Comparison of ENCODE assay signal across 8 mouse cellular contexts in the genomic region with DNA sequence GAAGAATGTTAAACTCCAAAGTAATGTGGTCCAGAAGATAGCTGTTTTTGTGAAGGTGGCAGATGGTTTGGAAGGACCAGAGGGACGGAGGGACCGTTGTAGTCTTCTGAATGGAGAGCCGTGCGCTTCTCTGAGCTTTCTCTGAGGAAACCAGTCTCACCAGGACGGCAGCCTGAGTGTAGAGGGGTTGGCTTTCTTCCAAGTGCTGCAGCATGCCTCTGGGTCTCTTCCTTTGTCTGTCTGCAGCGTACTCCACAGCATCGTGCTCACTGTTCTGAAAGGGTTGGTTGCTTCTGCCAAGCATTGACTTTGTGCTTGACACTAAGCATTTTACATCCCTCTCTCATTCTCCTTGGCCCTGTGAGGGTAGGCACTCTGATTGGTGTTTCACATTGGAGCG. TPM values are rescaled to one million over a fixed set of nuclear protein-coding genes. Genes with fewer than 3 reads are reported as not detected.
A peak's percentile ranks its signal among the peaks of the same experiment; 100 is the strongest.
DNase-seq lines count a peak whose midpoint lies in the region; ATAC-seq lines count a peak whose summit lies in the region.

No protein-coding gene starts in this region.

- H3K4me2 ChIP-seq in lung, embryonic 15.5 days, result peak overlapping the region; percentile 79
- peak overlapping the region; percentile 79 for H3K4me2 ChIP-seq in hindbrain, embryonic 13.5 days

- peaks cover 44% of the 10 kb centered on the region for H3K36me3 ChIP-seq in lung, embryonic 15.5 days
- H3K36me3 ChIP-seq in hindbrain, embryonic 13.5 days, result peaks cover 52% of the 10 kb centered on the region
- peaks cover 64% of the 10 kb centered on the region for H3K36me3 ChIP-seq in limb, embryonic 10.5 days

- H3K9ac ChIP-seq in lung, embryonic 15.5 days, result peak overlapping the region; percentile 31
- peak overlapping the region; percentile 87 for H3K9ac ChIP-seq in hindbrain, embryonic 13.5 days

- no peaks in the 10 kb centered on the region for H3K9me3 ChIP-seq in lung, embryonic 15.5 days
- H3K9me3 ChIP-seq in hindbrain, embryonic 13.5 days, result no peaks in the 10 kb centered on the region
- H3K9me3 ChIP-seq in limb, embryonic 10.5 days (replicated peaks), result no peaks in the 10 kb centered on the region

- H3K4me3 ChIP-seq in lung, embryonic 15.5 days, result peak overlapping the region; percentile 91
- H3K4me3 ChIP-seq in hindbrain, embryonic 13.5 days, result peak overlapping the region; percentile 72
- peak overlapping the region; percentile 82 for H3K4me3 ChIP-seq in limb, embryonic 10.5 days

- no peak for ATAC-seq in lung, embryonic 15.5 days (ENCODE audit: borderline replicate concordance, extremely low read depth, low FRiP score, low TSS enrichment)
- ATAC-seq in hindbrain, embryonic 13.5 days (ENCODE audit: low FRiP score), result no peak

- peak overlapping the region; percentile 48 for H3K27ac ChIP-seq in lung, embryonic 15.5 days
- H3K27ac ChIP-seq in hindbrain, embryonic 13.5 days, result peak overlapping the region; percentile 98
- H3K27ac ChIP-seq in limb, embryonic 10.5 days, result peak overlapping the region; percentile 30; the same call in 1 of the 2 replicates

- no peak for DNase-seq in lung, adult 18-20 months
- peak; percentile 62 for DNase-seq in cerebellum, adult 9-11 months
- DNase-seq in limb, embryonic 10.5 days (ENCODE audit: low spot score), result no peak
- DNase-seq in right cerebral cortex, adult 18-20 months, result peak; percentile 57
- no peak for DNase-seq in testis, postnatal 14 days (ENCODE audit: low spot score)
- DNase-seq in spleen, postnatal 36 days (ENCODE audit: low spot score in 2 of 2), result no peak

- 25% methylated on average over 8 of the region's 8 CpGs for WGBS in lung, embryonic 15.5 days
- WGBS in hindbrain, embryonic 13.5 days, result 27% methylated on average over 8 of the region's 8 CpGs
- 88% methylated on average over 8 of the region's 8 CpGs for WGBS in limb, embryonic 10.5 days

- peaks cover 40% of the 10 kb centered on the region for H3K4me1 ChIP-seq in lung, embryonic 15.5 days
- H3K4me1 ChIP-seq in hindbrain, embryonic 13.5 days (replicated peaks), result peaks cover 48% of the 10 kb centered on the region
- H3K4me1 ChIP-seq in limb, embryonic 10.5 days, result peaks cover 27% of the 10 kb centered on the region

- H3K27me3 ChIP-seq in lung, embryonic 15.5 days, result no peaks in the 10 kb centered on the region
- no peaks in the 10 kb centered on the region for H3K27me3 ChIP-seq in hindbrain, embryonic 13.5 days
- H3K27me3 ChIP-seq in limb, embryonic 10.5 days (ENCODE audit: low read depth, poor library complexity, severe bottlenecking), result no peaks in the 10 kb centered on the region

RNA-seq across cellular contexts. Expression of gene Csad, which starts 1.3 kb away (rescaled TPM):
- polyA plus RNA-seq in lung, embryonic 15.5 days (2015; fragmentation: Nextera tagmentation; extraction: Ambion mirVana), result 74.1 and 78.1 TPM in 2 replicates
- polyA plus RNA-seq in hindbrain, embryonic 13.5 days (2015; fragmentation: Nextera tagmentation; extraction: Ambion mirVana), result 43.2 and 44.5 TPM in 2 replicates
- 38.8 and 55.0 TPM in 2 replicates for polyA plus RNA-seq in limb, embryonic 10.5 days (2016; fragmentation: Nextera tagmentation; extraction: Ambion mirVana)

RNA-seq across cellular contexts. Expression of gene Zfp740, which starts 2.7 kb away (rescaled TPM):
- 60.7 and 67.1 TPM in 2 replicates for polyA plus RNA-seq in lung, embryonic 15.5 days (2015; fragmentation: Nextera tagmentation; extraction: Ambion mirVana)
- 68.8 and 71.7 TPM in 2 replicates for polyA plus RNA-seq in hindbrain, embryonic 13.5 days (2015; fragmentation: Nextera tagmentation; extraction: Ambion mirVana)
- polyA plus RNA-seq in limb, embryonic 10.5 days (2016; fragmentation: Nextera tagmentation; extraction: Ambion mirVana), result 73.0 and 88.7 TPM in 2 replicates

RNA-seq across cellular contexts. Expression of gene Itgb7, which starts 26.0 kb away (rescaled TPM):
- polyA plus RNA-seq in lung, embryonic 15.5 days (2015; fragmentation: Nextera tagmentation; extraction: Ambion mirVana), result 2.0 and 3.2 TPM in 2 replicates
- 0.45 and 1.5 TPM in 2 replicates for polyA plus RNA-seq in hindbrain, embryonic 13.5 days (2015; fragmentation: Nextera tagmentation; extraction: Ambion mirVana)
- 1.2 and 1.5 TPM in 2 replicates for polyA plus RNA-seq in limb, embryonic 10.5 days (2016; fragmentation: Nextera tagmentation; extraction: Ambion mirVana)

RNA-seq across cellular contexts. Expression of gene Rarg, which starts 51.5 kb away (rescaled TPM):
- 43.7 and 43.8 TPM in 2 replicates for polyA plus RNA-seq in lung, embryonic 15.5 days (2015; fragmentation: Nextera tagmentation; extraction: Ambion mirVana)
- polyA plus RNA-seq in hindbrain, embryonic 13.5 days (2015; fragmentation: Nextera tagmentation; extraction: Ambion mirVana), result 5.7 and 7.1 TPM in 2 replicates
- polyA plus RNA-seq in limb, embryonic 10.5 days (2016; fragmentation: Nextera tagmentation; extraction: Ambion mirVana), result 111 and 148 TPM in 2 replicates

RNA-seq across cellular contexts. Expression of gene Soat2, which starts 55.5 kb away (rescaled TPM):
- polyA plus RNA-seq in lung, embryonic 15.5 days (2015; fragmentation: Nextera tagmentation; extraction: Ambion mirVana), result 0.20 and 0.34 TPM in 2 replicates
- 0.14 TPM in 1 of 2 replicates, not detected in the other for polyA plus RNA-seq in hindbrain, embryonic 13.5 days (2015; fragmentation: Nextera tagmentation; extraction: Ambion mirVana)
- 0.06 and 0.24 TPM in 2 replicates for polyA plus RNA-seq in limb, embryonic 10.5 days (2016; fragmentation: Nextera tagmentation; extraction: Ambion mirVana)

Comparison
In these comparisons a context has a peak if more than half of its experiments do, and no peak if none do; other contexts are left out.
1. H3K27ac ChIP-seq: peak in every context shown above with its lines; median percentile 98 in hindbrain, embryonic 13.5 days; 48 in lung, embryonic 15.5 days; 30 in limb, embryonic 10.5 days.
2. DNase-seq: peak in cerebellum, adult 9-11 months (single experiment) and right cerebral cortex, adult 18-20 months (single experiment); none in lung, adult 18-20 months (0 of 2), limb, embryonic 10.5 days (single experiment), testis, postnatal 14 days (single experiment) and spleen, postnatal 36 days (0 of 2).
3. Peak in every context shown above with its lines, with median percentiles within 50 percentile points of each other: H3K4me3 ChIP-seq.